Mouse (Mus musculus) neural tube, embryonic 11.5 days (tissue): ENCODE results near the gene Als2. TPM values are rescaled to one million over a fixed set of nuclear protein-coding genes. Genes with fewer than 3 reads are reported as not detected.

Experiments
- ATAC-seq: fragments of 200-750 bp; cut with Nextera tagmentation; 2 replicates; pipeline ENCODE4 v1.8.0; 2017; ENCODE audit warnings: moderate number of reproducible peaks, mild to moderate bottlenecking, moderate TSS enrichment, moderate library complexity; ENCODE audit not compliant: insufficient read depth, low FRiP score, low TSS enrichment
- DNase-seq: peaks from one replicate; pipeline ENCODE4 v3.0.0-alpha.2; 2015; ENCODE audit warnings: low spot score
- H3K27ac ChIP-seq: fragments of 300-500 bp; sonication (generic); 2 replicates; pipeline ENCODE4 v1.5.1; 2014; ENCODE audit warnings: low read depth, mild to moderate bottlenecking, low read length
- H3K27me3 ChIP-seq: fragments of 300-500 bp; sonication (generic); 2 replicates; pipeline ENCODE4 v1.6.1; 2014; ENCODE audit warnings: mild to moderate bottlenecking, low read length, mixed read lengths; ENCODE audit not compliant: control insufficient read depth, insufficient read depth
- H3K36me3 ChIP-seq: fragments of 300-500 bp; sonication (generic); 2 replicates; pipeline ENCODE4 v1.6.1; 2014; ENCODE audit warnings: mild to moderate bottlenecking, low read length, moderate library complexity, mixed read lengths; ENCODE audit not compliant: control insufficient read depth, insufficient read depth
- H3K4me1 ChIP-seq: fragments of 300-500 bp; sonication (generic); 2 replicates; pipeline ENCODE4 v1.6.1; 2014; ENCODE audit warnings: low read length, mixed read lengths; ENCODE audit not compliant: control insufficient read depth, insufficient read depth
- H3K4me2 ChIP-seq: fragments of 300-500 bp; sonication (generic); 2 replicates; pipeline ENCODE4 v1.6.1; 2014; ENCODE audit warnings: low read depth, mild to moderate bottlenecking, moderate library complexity
- H3K4me3 ChIP-seq: fragments of 300-500 bp; sonication (generic); 2 replicates; pipeline ENCODE4 v1.5.1; 2014; ENCODE audit warnings: low read depth, low read length
- H3K9ac ChIP-seq: fragments of 300-500 bp; sonication (generic); 2 replicates; pipeline ENCODE4 v1.6.1; 2014; ENCODE audit warnings: mild to moderate bottlenecking, low read length
- H3K9me3 ChIP-seq: fragments of 300-500 bp; sonication (generic); 2 replicates; pipeline ENCODE4 v1.6.1; 2016; ENCODE audit warnings: low read length; ENCODE audit not compliant: control insufficient read depth
- WGBS: fragments of 180-500 bp; shearing (Covaris S2); extraction: QIAGEN DNeasy Blood & Tissue Kit; methylation state at CpG from one replicate; pipeline ENCODE4 v1.1.7; 2014; 5-methylcytosine and 5-hydroxymethylcytosine counted together
- polyA plus RNA-seq: library from polyadenylated mRNA; unstranded; fragments of >200 nt; fragmentation: Nextera tagmentation; extraction: Ambion mirVana; gene quantifications from 2 replicates; pipeline ENCODE4 v1.2.1, GENCODE M21; 2014

Gene Als2
- polyA plus RNA-seq, 1 experiment from 2014 or later, result 19.0 TPM

DNA sequence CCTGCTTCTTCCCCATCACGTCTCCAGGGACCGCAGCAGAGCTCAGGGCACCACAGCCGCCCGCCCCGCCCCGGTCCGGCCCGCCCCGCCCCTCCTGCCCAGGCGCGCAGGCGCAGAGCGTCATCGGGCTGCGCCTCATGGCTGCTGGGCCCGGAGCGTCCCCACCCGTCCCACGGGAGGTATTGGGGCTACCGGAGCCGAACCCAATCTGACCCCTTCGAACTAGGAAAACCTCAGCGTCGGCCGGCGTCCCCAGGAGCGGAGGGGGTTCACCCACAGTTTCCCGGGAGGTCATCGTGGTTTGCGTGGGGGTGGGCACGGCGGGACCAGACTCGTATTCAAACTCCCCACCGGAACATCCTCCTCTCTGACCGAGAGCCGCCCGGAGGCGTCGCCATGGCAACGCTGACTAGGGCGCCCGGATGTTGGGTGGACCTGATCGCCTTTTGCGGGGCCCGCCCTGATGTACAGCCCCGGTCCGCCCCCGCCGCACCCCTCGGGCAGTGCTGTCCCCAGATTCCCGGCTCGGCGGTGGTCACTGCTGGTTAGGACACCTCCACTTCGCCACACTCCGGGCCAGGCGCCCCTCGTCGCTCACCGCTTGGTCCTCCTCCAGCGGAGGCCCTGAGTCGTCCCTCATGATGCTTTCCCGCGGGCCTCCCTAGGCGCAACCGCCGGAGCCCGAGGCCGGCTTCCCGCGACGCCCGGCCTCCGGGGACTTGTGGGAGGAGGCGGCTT is 117.1 kb downstream of the Als2 start, which contains the start of gene Tmem237:
TSS of gene Tmem237 (minus strand) at position 689 of the 738 bp plus-strand sequence.
- ATAC-seq (peak; percentile 99), DNase-seq (peak; percentile 96)
- 0% methylated on average over 70 of the region's 74 CpGs for WGBS
- H3K9ac ChIP-seq, result peak within 1 kb of the TSS; percentile 84
- peak within 1 kb of the TSS; percentile 83 for H3K27ac ChIP-seq
- H3K4me1 ChIP-seq, result 0 out of 2 replicates have a peak, but pooled peaks cover 2% of the 10 kb centered on the region
- H3K36me3 ChIP-seq, result no peaks in the 10 kb centered on the region
- peak within 1 kb of the TSS; percentile 67 for H3K4me3 ChIP-seq
- no peaks in the 10 kb centered on the region for H3K27me3 ChIP-seq
- no peaks in the 10 kb centered on the region for H3K9me3 ChIP-seq
- H3K4me2 ChIP-seq, result peak within 1 kb of the TSS; percentile 73

Other genes starting within 250 kb of the Als2 start
- gene C2cd6, start 142.3 kb downstream of the Als2 start, polyA plus RNA-seq, result not detected in 2 replicates
- gene Tmem237, start 116.8 kb downstream of the Als2 start, polyA plus RNA-seq, result 44.2 and 48.2 TPM in 2 replicates
- 0.42 and 0.43 TPM in 2 replicates for gene Mpp4, start 73.8 kb downstream of the Als2 start, polyA plus RNA-seq
- gene Cdk15, start 19.7 kb upstream of the Als2 start, polyA plus RNA-seq, result 0.31 and 0.89 TPM in 2 replicates
- 16.9 and 17.6 TPM in 2 replicates for gene Fzd7, start 245.2 kb upstream of the Als2 start, polyA plus RNA-seq